Mouse (Mus musculus) ES-CJ7 (cell line): ENCODE data around the gene Gbp3.
A peak's percentile ranks its signal among the peaks of the same experiment; 100 is the strongest.
"Not testable (repeated sequence)": the region's sequence is repeated elsewhere in the genome, so short reads cannot be mapped to it uniquely, and the experiment has no call there.

Source experiments
- DNase-seq: peaks from one replicate; pipeline ENCODE4 v3.0.0; 2011; ENCODE audit warnings: low read depth, low spot score

The Gbp3 gene

GRCm38 (mm10) chr3:142559632-142560228 is at the start of gene Gbp3:
Gbp3 (plus strand) TSS chr3:142560026.
- no peak for DNase-seq

- DNase-seq = no peak
These were observed 31.7 kb upstream of the Gbp3 start for GRCm38 (mm10) chr3:142528116-142528515.

- DNase-seq = no peak
These were observed 30.2 kb upstream of the Gbp3 start for GRCm38 (mm10) chr3:142529597-142529996.

DNA sequence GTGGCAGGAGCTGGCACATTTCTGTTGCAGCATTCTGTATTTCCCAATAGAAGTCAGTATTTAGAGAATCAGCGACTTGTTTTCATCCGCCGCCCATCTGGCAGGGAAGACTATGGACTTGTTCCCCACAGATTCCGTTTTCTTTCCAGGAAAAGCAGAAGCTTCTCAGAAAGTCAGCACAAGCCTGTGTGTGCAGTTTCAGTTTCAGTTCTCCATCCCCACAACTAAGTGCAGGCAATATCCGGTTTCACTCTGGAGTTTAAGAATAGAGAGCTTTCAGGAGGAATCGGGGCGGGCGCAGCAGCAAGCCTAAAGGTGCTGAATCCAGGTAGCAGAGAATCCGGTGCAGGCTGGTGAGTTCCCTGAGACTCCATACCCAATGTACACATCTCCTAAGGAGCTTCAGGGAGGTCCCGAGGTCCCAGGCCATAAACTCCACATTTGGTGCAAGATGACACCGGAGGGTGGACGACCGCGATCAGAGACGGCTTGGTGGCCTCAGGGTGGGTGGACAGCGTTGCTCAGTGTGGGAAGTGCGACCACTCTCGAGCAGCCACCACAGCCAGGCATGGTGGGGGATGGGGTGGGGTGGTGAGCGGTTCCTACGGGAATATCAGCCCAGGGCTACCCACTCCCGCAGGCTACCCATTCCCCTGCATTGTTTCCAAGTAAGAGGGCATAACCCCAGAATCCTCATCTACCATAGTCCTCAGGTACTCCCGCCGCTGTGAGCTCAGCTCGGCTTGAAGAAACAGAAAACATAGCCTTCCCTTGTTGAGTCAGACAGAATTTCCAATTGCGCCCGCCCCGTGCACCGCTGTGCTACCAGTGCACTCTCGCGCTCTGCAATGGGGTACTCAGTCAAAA is 29.5 kb upstream of the Gbp3 start, which contains the start of gene Gbp7:
TSS of gene Gbp7 (plus strand) at position 256 of the 867 bp plus-strand sequence.
- DNase-seq = peak; percentile 52

DNA sequence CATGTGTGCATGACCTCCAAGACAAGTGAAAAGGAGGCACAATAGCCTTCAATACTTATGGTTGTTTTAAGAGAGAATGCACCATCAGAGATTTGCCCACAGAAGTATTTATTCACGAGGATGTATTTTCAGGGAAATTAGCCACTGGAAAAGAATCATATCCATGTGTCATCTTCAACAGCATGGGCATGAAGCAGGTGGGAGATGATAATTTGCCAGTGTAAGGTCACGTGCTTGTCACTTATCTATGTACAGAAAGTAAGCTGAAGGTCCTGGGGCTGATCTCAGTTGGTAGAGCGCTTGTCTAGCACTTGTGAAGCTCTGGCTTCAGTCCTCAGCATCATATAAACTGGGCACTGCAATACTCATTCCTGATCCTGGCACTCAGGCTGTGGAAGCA is 28.2 kb upstream of the Gbp3 start:
- DNase-seq = no peak

GRCm38 (mm10) chr3:142533185-142533584 is 26.6 kb upstream of the Gbp3 start:
- DNase-seq = no peak

DNA sequence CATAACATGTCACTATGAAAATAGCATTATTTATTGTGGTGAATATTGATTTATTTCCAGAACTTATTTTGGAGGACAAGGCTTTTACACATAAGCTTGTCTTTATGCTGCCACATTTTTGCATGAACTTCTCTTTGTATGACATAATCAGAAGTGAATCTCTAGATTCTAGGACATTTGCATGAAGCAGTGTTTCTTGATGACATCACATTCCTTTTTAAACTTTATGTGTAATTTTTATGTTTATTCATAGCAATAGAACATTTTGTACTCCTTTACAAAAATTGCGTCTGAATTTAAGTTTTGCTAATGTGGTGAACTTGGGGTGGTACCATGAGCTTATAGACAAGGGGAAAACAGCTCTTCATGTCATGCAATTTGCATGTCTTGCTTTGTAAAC is 24.2 kb upstream of the Gbp3 start:
- no peak for DNase-seq

- no peak for DNase-seq
These were observed 18.4 kb upstream of the Gbp3 start for GRCm38 (mm10) chr3:142541391-142541790.

DNA sequence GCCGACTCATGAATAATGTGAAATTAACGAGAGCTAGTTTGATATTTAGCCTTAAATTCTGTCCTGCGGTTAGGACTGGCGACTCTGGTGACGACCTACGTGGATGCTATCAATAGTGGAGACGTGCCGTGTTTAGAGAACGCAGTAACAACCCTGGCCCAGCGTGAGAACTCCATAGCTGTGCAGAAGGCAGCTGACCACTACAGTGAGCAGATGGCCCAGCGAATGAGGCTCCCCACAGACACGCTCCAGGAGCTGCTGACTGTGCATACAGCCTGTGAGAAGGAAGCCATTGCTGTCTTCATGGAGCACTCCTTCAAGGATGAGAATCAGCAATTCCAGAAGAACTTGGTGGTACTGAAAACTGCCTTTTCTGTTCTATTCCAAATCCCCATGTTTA is 17.1 kb upstream of the Gbp3 start:
- not testable (repeated sequence) for DNase-seq

DNA sequence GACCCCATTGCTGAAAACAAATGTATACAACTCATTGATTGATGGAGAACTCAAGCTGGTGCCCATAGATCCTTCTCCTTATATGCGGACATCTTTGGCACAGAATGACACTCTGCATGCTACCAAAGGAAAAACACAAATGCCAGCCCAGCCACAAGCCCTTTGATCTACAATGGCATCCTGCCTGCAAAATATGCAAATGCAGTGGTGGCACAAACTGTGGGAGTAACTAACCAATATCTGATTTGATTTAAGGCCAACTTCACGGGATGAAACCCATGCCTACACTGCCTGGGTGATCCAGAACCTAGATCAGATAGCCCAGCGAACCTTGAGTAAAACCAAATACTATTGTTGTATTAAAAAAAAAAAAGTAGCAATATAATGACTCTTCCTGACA is 13.1 kb upstream of the Gbp3 start:
- DNase-seq = no peak

- no peak for DNase-seq
These were observed 9.7 kb upstream of the Gbp3 start for GRCm38 (mm10) chr3:142550052-142550676.

GRCm38 (mm10) chr3:142554601-142555000 is 5.2 kb upstream of the Gbp3 start:
- DNase-seq = no peak

- no peak for DNase-seq
These were observed 4.2 kb upstream of the Gbp3 start for GRCm38 (mm10) chr3:142555623-142556022.

- DNase-seq = peak; percentile 89
These were observed 596 bp downstream of the Gbp3 start for GRCm38 (mm10) chr3:142560296-142560948.

DNA sequence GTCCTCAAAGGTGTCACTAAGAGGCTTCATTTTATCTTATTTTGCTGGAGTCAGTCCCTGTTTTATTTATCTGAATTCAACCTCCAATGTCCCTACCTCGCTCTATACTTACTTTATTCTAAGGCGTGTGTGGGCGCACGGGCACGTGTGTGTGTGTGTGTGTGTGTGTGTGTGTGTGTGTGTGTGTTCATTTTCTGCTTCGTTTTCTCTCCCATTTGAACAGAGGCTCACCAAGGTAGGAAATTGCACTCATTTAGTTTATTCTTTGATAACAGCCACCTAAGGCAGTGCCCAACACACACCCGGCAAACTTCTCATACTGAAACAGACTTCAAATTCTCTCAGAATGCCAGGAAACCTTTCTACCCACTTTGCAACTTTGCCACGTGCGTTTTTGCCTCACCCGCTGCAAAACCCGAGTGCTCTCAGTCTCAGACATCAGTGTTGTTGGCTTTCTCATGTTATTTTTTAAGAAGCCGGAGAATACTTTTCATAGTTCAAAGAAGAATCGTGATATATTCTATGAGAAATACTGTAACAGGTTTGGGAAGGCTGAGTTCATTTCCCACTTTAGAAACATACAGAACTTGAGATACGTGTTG is 1.3 kb downstream of the Gbp3 start:
- no peak for DNase-seq

GRCm38 (mm10) chr3:142561666-142562065 is 1.8 kb downstream of the Gbp3 start:
- no peak for DNase-seq

- DNase-seq = not testable (repeated sequence)
These were observed 7.7 kb downstream of the Gbp3 start for GRCm38 (mm10) chr3:142567490-142567889.

GRCm38 (mm10) chr3:142570738-142571137 is 10.9 kb downstream of the Gbp3 start:
- DNase-seq = no peak

DNA sequence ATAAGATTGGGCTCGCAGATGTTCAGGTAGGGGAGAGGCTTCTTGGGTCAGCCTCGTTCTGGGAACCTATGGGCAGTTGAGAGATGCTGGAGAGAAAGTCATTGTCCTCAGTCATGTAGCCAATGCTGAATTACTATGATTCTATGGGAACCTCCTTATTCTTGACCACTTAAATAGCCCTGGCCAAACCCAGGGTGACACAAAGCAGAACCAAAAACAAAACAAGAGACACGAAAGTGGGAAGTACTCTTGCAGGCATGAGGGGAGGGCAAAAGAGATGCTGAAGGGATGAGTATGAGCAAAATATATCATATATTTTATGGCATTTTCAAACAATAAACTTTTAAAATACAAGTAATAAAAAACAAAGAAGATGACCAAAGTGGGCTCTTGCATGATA is 17.3 kb downstream of the Gbp3 start:
- no peak for DNase-seq

DNA sequence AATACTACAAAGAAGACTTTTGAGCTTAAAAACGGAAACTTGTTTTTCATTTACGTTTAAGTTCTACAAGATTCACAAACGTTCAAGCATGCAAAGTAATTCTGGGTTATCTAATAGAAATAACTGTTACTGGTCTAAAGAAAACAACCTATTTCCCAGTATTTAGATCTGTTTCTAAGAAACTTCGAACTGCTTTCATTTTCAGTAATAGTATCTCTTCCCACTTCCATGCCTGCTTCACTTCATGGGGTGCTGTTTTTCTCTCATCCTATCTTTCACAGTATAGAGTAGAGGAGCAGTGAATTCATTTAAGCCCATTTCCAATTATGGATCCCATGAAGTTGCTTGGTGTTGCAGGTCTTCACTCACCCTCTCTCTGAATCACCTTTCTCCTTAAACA is 18.5 kb downstream of the Gbp3 start:
- DNase-seq = no peak

- DNase-seq = no peak
These were observed 23.2 kb downstream of the Gbp3 start for GRCm38 (mm10) chr3:142583067-142583466.

- no peak for DNase-seq
These were observed 27.6 kb downstream of the Gbp3 start for GRCm38 (mm10) chr3:142587386-142587785.
